Mouse (Mus musculus) monocyte, adult 2 months (primary cell): ENCODE measurements at regions not wholly inside any gene's neighbourhood (a gene's known extent, or its start where the extent isn't known, plus 50 kb on each side); places are given as distances from the start of the nearest gene placed in this dataset.
"Not testable (repeated sequence)": the region's sequence is repeated elsewhere in the genome, so short reads cannot be mapped to it uniquely, and the experiment has no call there.

Source experiments
- DNase-seq, 2 experiments: peaks; one replicate each; pipeline ENCODE4 v3.0.0; 2022; ENCODE audit warnings: low spot score in 2 of 2, low read depth in 1 of 2

DNA sequence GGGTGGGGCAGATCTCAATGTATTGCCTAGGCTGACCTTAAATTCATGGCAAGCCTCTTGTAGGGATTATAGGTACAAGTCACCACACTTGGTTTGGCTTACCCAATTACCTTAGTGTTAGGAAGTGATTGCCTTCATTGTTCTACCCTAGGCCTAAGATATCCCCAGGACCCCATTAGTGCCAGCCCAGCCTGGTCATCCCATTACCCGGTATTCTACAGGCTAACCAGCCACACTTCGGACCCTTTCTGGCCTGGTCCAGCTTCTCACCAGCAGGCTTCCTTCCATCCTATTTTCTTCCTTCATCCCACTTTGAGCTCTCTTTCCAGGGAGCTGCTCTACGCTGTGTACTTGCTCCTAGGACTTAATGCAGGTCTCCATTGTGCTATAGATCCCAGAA, 59.5 kb downstream of the Tex35 start:
- DNase-seq, result no peak

DNA sequence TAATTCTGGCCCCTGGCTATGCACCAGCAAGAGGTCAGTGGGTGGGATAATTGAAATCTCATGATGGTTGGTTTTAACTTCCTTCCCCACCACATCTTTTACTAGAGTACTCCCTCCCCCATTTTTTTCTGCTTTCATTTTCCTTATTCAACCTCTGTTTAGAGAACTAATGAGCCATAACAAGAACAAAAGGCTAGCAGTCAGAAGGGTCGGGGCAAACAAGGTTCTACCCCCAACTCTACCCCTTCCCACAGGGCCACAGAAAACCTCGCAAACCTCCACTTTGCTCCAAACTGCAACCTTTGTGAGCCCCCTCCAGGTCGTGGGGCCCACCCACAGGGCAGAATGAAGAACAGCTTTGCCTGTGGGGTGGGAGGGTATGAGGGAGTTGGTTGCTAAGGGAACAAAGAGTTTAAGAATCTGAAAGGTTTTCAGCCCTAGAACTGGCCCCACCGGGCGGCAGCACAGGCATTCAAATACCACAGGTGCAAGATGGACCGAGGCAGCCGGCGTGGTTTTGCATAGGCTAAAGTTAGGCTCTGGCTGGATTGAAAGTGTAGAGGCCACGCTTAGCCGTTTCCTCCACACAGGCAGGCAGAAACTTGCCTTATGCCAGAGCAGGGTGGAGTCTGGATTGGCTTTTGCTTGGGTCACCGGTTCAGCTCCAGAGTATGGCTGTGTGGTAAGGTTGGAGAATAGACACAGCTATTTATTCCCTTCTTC, 60.1 kb downstream of the Tex35 start:
- no peak for DNase-seq

DNA sequence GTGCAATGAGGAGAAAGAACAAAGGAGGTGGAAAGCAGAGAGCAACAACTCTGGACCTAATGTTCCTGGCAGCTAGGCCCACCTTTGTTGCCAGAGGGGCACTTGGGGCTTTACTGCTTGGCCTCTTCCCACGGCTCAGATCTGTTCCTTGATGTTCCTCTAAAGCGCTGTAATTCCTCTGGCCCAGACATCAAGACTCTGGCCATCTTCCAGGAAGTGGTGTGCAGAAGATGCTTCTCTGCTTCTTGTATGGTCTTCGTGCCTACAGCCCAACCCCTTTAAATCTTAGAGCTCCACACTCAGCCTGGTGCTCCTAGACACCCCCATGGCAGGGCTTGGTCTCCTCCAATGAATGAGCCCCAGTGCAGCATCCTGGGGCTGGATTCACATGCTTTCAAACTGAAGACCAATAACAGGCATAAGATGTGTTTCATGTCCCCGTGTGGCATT, 60.7 kb downstream of the Tex35 start:
- no peak for DNase-seq

DNA sequence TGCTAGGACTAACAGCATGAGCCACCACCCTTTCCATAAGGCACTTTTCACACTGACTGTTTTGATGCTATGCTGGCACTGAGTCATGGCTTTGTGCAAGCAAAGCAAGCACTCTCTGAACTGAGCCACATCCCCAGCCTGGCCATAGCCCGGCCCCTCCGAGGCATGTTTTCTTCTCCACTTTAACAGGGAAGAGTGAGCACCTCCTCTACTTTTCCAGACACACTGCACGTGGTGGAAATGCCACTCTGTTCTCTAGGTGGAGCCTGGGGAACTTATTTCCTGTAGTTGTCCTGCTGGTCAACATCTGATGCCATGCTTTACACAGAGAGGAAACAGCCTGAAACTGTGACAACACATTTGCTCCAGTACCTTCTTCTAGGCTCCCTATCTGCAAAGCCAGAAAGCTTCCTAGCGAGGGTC, 61.7 kb downstream of the Tex35 start:
- DNase-seq, result no peak

DNA sequence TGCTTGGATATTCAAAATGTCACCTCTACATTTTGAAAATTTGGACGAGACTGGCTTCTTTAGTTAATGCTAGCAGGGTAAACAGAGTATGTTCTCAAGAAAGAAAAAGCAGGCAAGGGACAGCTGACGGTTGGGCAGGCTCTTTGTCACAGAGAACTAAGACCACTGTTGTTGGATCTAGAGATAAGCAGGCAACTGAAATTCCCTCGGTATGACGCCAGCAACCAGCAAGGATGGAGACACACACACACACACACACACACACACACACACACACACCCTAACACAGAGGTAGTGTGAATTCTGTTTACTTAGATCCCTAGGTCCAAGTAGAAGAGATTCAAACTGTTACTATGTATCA, 68.7 kb downstream of the Tex35 start:
- no peak for DNase-seq

DNA sequence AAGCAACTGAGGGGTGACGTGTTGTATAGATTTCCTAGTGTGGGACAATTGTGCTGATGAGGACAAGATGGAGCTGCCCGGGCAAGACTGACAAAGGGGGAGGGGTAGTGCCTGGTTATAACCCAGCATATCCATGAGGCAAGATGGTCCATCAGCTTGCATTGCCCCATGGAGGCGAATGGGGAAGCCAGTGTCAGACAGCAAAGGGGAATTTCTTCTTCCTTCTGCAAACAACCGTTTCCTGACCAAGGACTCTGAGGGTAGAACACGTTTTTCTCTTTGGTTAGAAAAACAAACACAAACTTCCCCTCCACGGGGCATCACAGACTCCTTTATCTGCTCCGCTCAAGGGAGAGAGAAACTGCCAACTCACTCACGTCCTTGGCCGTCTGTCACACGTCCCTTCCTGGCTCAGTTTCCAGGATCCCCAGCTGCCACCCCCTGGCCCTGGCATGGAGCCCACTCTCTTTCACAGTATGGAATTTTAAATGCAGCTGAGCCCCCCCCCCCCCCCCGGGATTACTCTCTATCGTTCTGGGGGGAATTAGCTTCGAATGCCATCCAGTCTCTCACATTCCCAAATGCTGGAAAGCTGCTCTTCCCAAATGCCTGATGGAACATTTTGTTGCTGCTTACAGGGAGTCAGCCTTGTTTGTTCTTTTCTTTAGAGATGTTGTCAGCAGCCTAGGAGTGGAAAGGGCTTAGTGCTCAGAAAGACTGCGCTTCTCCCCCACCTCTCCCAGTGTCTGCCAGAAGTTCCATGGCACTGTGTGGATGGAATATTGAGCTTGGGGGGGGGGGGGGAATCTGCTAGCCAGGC, 69.3 kb downstream of the Tex35 start:
- DNase-seq, result peak; percentile 28 to 52

DNA sequence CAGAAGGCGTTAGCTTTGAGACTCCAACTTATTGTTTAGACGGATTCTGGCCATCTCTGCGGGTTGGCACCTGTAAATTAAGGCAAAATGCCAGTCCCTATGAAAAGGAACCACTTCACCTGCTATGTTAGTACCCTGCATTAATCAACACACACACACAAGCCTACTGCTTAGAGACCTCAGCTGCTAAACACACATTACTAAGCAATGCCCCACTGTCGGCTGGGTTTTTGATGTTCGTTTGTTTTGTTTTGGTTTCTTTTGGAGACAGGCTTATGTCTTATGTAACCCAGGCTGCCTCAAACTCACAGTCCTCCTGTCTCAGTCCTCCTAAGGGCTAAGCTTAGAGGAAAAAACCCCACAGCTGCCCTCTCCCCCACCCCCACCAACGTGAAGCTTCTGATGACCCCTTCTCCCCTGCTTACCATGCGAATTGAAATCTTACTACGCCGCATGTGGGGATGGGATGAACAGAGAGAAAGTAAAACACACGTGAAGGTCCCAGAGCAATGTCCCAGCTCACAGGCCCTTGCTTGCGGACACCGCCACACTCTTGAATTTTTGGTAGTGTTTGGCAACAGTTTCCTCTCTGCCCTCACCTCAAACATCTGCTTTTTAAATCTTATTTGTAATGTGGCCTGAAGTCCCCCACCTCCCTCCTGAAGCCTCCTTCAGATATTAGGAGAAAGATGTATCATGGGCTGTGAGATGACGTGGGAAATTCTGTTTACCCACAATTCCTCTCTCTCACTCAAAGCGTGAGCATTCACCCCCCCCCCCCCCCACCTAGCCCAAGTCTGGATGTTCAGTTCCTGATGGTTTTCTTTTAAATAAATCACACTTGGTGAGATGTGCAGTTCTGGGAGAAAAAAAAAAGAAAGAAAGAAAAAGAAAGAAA, 70.1 kb downstream of the Tex35 start:
- no peak for DNase-seq

DNA sequence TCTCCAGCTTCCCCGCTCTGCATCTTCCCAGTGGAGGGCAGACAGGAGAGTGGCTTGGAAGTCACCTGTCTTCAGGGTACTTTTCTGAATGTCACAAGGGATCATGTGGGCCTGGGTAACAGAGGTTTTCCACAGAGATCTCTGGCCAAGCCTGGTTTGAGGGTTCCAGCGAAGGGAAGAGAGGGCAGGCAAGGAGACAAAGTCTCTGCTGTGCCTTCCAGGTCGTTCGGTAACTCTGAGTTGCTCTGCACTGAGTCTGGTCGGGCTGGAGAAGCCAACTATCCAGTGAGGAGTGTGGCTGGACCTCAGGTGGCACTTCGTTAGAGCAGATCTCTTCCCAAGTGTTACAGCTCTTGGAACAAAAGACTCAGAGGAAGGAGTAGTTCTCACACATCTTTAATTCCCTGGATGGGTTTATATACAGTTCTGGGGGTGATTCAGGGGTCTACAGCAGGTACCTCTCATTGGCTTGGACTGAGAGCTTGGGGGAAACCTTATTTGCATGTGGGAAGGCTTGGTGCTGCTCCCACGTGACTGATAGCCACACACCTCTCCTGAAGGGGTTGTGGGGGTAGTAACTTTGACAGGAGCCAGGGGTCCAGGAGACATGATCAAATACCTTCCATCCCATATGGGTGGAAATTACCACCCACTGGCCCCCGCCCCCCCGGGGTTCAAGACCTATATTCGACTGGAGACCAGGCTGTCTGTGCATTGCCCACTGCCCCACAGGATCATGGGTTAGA, 71.1 kb downstream of the Tex35 start:
- DNase-seq, result no peak

DNA sequence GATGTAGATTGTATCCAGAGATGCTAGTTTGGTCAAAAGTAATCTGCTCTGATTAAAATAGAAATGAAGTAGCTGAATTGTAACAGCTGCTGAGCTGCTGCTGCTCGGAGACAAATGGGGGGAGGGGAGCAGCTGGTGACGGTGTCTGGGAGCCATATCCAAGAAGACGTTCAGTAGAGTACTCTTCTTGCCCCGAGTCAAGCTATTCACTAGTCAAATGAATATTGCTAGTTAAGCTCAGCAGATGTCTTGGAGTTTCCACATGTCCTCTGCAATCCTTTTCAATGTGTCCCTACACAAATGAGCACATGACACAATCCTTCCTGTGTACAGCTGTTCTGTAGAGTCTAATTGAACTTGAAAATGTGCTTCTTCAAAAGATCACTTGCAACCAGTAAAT, 71.7 kb downstream of the Tex35 start:
- DNase-seq, result no peak

DNA sequence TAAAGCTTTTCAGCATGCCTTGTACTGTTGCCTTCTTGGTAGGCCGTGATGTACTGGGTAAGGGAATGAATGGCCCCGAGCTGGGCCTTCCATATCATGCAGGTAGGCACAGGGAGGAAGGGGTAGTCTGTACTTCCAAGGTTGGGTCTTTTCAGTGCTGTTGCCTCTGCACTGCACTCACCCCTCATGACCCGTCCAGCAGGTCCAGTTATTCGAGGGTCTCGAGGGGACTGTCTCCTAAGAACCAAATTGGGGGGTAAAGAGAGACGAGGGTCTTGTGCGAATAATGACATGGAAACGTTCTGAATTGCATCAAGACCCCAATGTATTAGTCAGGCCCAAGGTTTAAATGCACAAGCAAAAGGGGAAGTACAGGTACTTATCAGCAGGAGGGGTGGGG, 73.3 kb downstream of the Tex35 start:
- DNase-seq, result not testable (repeated sequence)

DNA sequence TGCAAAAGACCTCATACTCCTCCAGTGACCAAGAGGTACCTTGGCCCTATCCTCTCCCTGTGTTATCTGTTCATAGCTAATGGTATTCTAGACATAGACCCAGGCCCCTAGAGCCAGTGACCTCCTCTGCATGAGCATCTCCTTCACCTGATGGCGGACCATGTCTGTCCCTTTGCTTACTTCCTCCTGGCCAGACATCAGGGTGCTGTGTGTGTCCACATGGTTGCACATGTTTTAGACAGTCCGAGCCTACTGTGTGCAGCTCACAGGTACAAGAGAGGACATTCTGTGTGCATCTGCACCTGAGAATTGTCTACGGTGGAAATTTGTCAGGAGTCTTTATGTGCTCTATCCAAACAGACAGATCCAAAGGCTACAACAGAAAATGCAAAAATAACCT, 79.8 kb downstream of the Tex35 start:
- no peak for DNase-seq

DNA sequence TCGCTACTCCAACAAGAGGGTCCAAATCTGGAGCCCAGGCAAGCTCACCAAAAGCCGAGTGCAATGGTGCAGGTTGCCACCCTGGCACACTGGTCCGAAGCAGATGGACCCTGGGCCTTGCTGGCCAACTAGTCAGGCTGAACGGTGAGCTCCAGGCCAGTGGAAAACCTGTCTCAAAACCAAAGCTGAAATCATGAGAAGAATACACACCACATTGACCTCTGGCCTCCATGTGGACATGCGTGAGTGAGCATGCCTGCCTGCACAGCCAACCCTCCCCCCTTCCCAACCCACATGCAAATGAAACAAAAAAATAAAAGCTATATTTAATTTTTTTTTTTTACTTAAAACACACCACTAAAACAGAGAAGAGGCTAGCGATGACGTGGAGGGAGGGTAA, 80.8 kb downstream of the Tex35 start:
- no peak for DNase-seq

DNA sequence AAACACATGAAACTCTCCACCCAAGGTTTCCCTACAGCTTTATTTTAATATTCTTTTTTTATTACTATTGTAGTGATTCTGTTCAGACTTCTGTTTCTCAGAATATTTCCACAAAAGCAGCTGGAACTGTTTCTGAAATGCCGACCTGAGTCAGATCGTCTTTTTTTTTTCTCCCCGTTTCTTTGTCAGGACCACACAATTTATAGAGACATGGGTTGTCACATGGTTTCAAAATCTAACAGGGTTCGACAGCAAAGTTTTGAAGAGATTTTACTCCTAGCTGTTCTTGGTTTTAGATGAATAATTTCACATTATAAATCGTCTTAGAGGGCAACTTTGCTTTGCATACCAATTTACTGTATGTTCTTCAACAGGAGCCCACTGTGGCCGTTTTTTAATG, 84.0 kb upstream of the Ralgps2 start:
- no peak for DNase-seq

DNA sequence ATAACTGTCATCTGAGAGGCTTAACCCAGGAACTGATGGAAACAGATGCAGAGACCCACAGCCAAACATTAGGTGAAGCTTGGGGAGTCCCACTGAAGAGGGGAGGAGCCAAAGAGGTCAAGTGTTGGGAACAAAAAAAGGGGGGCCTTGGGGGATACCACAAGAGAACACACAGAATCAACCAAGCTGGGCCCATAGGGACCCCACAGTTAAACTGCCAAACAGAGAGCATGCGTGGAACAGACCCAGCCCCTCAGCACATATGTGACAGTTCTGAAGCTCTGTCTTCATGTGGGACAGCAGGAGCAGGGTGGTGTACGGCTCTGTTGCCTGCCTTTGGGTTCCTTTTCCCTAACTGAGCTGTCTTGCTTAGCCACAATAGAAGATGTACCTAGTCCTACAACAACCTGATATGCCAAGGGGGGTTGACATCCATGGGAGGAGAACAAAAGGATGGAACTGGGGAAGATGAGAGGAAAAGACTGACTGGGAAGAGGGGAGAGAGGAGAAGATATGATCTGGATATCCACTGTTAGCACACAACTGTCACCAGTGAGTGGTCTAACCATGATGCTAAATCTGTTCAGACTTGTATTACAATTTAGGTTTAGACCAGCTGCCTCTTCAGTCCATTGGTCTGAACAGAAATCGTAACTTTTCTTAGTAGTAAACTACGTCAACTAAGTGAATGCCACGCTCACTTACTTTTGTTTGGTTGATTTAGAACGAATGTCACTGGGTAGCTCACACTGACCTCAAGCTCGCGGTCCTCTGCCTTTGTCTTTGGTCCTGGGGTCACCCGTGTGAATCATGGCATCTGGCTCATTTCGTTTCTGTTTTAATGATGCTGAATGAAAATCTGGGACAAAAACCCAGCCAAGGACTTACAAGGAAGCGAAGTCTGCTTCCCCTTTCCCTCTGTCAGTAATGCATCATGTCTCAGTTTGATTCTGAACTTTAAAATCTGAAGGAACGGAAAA, 83.3 kb upstream of the Ralgps2 start:
- DNase-seq, result no peak

DNA sequence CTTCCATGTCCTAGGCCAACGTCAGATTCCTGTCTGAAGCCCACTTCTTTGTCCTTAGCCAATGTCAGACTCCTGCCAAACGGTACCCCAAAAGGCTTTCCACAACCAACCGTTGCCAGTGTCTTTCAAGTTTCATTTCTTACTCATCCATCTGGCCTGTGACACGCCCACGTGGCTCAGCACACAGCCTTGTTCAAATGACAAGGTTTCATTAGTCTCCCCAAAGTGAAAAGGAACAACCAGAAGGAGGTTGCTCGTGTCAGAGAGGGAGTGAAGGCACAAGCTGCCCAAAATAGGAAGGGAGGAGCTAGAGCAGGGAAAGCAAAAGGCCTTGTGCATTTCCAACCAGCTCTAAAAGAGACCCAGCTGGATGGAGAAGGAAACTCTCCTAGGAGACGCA, 80.5 kb upstream of the Ralgps2 start:
- DNase-seq, result no peak

DNA sequence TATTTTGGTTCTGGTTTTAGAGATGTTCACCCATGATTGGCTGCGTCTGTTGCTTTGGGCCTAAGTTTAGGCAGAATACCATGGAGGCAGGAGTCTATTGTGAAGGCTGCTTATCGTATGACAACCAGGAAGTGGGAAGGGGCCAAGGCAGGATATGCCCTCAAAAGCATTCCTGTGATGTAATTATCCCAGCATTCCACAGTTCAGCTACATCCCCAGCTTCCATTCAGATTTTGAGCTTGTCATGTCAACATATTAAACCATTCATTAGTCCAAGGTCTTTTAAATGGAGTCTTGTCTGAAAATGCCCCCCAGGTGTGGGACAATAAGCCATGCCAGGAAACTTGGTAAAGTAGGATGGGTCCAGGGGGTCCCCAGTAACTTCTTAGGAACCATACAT, 79.3 kb upstream of the Ralgps2 start:
- no peak for DNase-seq

DNA sequence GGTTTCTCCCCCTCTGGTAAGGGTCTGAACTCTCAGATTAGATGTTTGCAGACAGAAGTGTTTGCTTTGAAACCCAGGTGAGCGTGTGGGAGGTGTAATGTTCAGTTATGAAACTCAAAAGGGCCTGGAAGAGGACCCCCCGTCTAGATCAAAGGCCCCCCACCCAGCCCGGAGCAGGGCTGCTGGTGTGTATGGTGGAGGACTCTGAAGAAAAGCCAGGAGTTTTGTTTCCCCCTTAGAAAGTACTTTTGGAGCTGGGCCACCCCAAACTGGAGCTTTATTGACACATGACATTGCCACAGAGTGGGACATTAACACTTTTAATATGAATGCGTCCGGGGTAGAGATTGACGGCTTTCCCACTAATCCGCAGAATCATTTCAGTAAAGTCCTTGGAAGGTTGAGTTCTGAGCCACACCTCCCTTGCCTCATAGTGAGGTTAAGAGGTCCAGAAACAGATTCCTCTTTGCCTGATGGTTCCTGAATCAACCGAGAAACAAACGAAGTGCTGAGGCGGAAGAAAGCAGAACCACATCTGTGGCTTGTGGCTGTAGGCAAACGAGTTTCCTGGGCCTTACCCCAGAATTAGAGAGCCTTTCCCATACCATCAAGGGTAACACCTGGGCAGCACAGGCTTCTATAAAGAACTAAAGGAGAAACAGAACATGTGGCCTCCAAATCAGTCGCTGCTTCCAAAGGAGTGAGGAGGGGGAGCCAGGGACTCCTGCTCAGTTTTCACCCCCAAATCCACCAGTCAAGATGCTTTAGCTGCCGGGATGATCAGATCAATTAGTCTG, 78.0 kb upstream of the Ralgps2 start:
- DNase-seq, result peak in 1 of 2 experiments; percentile 35

DNA sequence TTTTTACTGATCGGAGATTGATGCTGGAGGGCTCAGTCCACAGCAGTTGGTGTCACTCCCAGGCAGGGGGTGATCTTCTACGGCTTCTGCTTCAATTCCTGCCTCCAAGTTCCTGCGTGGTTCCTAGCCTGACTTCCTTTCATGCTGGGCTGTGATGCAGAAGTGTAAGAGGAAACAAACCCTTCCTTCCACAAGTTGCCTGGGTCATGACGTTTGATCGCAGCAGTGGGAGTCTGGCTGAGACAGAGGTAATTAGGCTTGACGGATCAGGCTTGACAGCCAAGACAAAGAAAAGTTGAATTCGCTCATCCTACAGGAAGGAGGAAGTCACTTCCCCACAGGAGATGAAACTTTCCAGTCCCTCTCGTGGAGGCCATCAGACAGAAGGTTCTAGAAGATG, 77.2 kb upstream of the Ralgps2 start:
- no peak for DNase-seq
